Mouse (Mus musculus): Measurements from ENCODE around the gene Ciart. TPM values are rescaled to one million over a fixed set of nuclear protein-coding genes. Genes with fewer than 3 reads are reported as not detected.

Gene Ciart
- polyA plus RNA-seq, 1 experiment from 2014 or later, result 4.0 TPM

DNA sequence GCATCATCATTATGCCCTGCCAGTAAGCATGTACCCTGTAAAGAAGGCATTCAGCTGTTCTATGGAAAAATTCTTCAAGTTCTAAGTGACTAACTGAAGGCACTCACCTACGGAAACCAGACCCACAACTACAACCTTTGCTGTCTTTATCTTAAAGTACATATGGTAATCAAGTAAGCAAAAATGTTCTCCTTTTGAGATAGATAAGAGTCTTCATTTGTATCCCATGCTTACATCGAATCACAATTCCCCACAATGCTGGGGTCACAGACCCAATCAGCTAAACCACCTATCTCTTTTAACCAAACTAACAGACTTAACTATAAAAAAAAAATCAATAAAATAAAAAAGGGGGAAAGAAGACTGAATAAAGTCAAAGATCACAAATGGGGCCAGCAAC lies 42.8 kb downstream of the Ciart start:
- Histone ChIP-seq H3K4me2 (replicated peaks; ENCODE audit: low read depth, low read length) (no peak overlapping the region), H3K36me3 (ENCODE audit: control insufficient read depth, insufficient read depth, low read length) (peaks cover 80% of the 10 kb centered on the region), H3K4me1 (ENCODE audit: control insufficient read depth, insufficient read depth, low read length) (no peaks in the 10 kb centered on the region), H3K4me3 (ENCODE audit: low read length) (no peak overlapping the region), H3K9ac (ENCODE audit: low read depth, low read length) (no peak overlapping the region), H3K27ac (ENCODE audit: low read depth, low read length) (no peak overlapping the region), H3K27me3 (ENCODE audit: control insufficient read depth, insufficient read depth, low read length) (no peaks in the 10 kb centered on the region), H3K9me3 (ENCODE audit: control insufficient read depth, low read length) (no peaks in the 10 kb centered on the region)
- 92% methylated on average over 2 of the region's 2 CpGs for WGBS
- ATAC-seq (ENCODE audit: low FRiP score, low TSS enrichment), result no peak

DNA sequence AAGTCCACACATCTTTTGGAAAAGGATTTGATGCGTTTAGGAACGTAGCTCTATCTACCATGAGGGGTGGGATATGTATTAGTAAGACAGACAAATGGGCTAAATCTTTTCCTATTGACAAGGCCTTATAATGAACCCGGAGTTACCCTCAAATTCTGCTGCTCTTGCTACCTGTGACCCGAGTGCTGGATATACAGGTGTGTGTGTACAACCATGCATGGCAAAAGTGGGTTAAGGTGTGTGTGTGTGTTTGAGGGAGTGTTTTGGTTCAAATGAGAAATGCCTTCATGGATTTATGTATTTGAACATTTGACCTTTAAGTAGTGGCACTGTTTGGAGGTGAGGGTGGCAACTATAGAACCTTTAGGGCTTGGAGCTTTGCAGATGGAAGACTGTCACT lies 53.0 kb downstream of the Ciart start:
- no peak overlapping the region for H3K27ac ChIP-seq (ENCODE audit: low read depth, low read length)
- H3K4me1 ChIP-seq (ENCODE audit: control insufficient read depth, insufficient read depth, low read length), result no peaks in the 10 kb centered on the region
- 96% methylated on average over 4 of the region's 4 CpGs for WGBS
- H3K9me3 ChIP-seq (ENCODE audit: control insufficient read depth, low read length), result no peaks in the 10 kb centered on the region
- ATAC-seq (ENCODE audit: low FRiP score, low TSS enrichment), result no peak
- H3K27me3 ChIP-seq (ENCODE audit: control insufficient read depth, insufficient read depth, low read length), result no peaks in the 10 kb centered on the region
- H3K4me2 ChIP-seq (replicated peaks; ENCODE audit: low read depth, low read length), result no peak overlapping the region
- peaks cover 55% of the 10 kb centered on the region for H3K36me3 ChIP-seq (ENCODE audit: control insufficient read depth, insufficient read depth, low read length)
- H3K4me3 ChIP-seq (ENCODE audit: low read length), result no peak overlapping the region
- H3K9ac ChIP-seq (ENCODE audit: low read depth, low read length), result no peak overlapping the region

Other genes starting within 250 kb of the Ciart start
- gene Mcl1, start 223.5 kb downstream of the Ciart start, polyA plus RNA-seq (2014; fragmentation: Nextera tagmentation; extraction: Ambion mirVana), result 47.4 and 76.1 TPM in 2 replicates
- 2.0 and 3.7 TPM in 2 replicates for gene Adamtsl4, start 194.3 kb downstream of the Ciart start, polyA plus RNA-seq (2014; fragmentation: Nextera tagmentation; extraction: Ambion mirVana)
- gene Ecm1, start 142.7 kb downstream of the Ciart start, polyA plus RNA-seq (2014; fragmentation: Nextera tagmentation; extraction: Ambion mirVana), result 168 and 204 TPM in 2 replicates
- 37.5 and 56.6 TPM in 2 replicates for gene Tars2, start 122.0 kb downstream of the Ciart start, polyA plus RNA-seq (2014; fragmentation: Nextera tagmentation; extraction: Ambion mirVana)
- 20.4 and 27.2 TPM in 2 replicates for gene Rprd2, start 63.4 kb downstream of the Ciart start, polyA plus RNA-seq (2014; fragmentation: Nextera tagmentation; extraction: Ambion mirVana)
- 51.2 and 60.8 TPM in 2 replicates for gene Prpf3, start 26.4 kb downstream of the Ciart start, polyA plus RNA-seq (2014; fragmentation: Nextera tagmentation; extraction: Ambion mirVana)
- 377 and 496 TPM in 2 replicates for gene Mrps21, start 10.7 kb downstream of the Ciart start, polyA plus RNA-seq (2014; fragmentation: Nextera tagmentation; extraction: Ambion mirVana)
- gene BC028528, start 9.8 kb upstream of the Ciart start, polyA plus RNA-seq (2014; fragmentation: Nextera tagmentation; extraction: Ambion mirVana), result 33.6 and 35.6 TPM in 2 replicates
- gene Aph1a, start 11.7 kb upstream of the Ciart start, polyA plus RNA-seq (2014; fragmentation: Nextera tagmentation; extraction: Ambion mirVana), result 40.4 and 83.2 TPM in 2 replicates
- 21.0 and 25.9 TPM in 2 replicates for gene Car14, start 22.4 kb upstream of the Ciart start, polyA plus RNA-seq (2014; fragmentation: Nextera tagmentation; extraction: Ambion mirVana)
- gene Anp32e, start 47.0 kb upstream of the Ciart start, polyA plus RNA-seq (2014; fragmentation: Nextera tagmentation; extraction: Ambion mirVana), result 78.3 and 89.0 TPM in 2 replicates
- gene Plekho1, start 113.8 kb upstream of the Ciart start, polyA plus RNA-seq (2014; fragmentation: Nextera tagmentation; extraction: Ambion mirVana), result 39.3 and 48.0 TPM in 2 replicates
- gene Vps45, start 176.2 kb upstream of the Ciart start, polyA plus RNA-seq (2014; fragmentation: Nextera tagmentation; extraction: Ambion mirVana), result 24.3 and 33.0 TPM in 2 replicates
- gene Otud7b, start 222.3 kb upstream of the Ciart start, polyA plus RNA-seq (2014; fragmentation: Nextera tagmentation; extraction: Ambion mirVana), result 9.4 and 18.1 TPM in 2 replicates

All from kidney, embryonic 14.5 days (tissue).